Mouse (Mus musculus): ENCODE measurements at regions not wholly inside any gene's neighbourhood (a gene's known extent, or its start where the extent isn't known, plus 50 kb on each side); places are given as distances from the start of the nearest gene placed in this dataset.

- TF ChIP-seq CTCF (IDR thresholded peaks at IDR 0.05; ENCODE audit: borderline replicate concordance, insufficient read depth, low read length) (no peak), POLR2A (IDR thresholded peaks at IDR 0.05; ENCODE audit: low read depth, low read length) (no peak)
Measured at GRCm38 (mm10) chr1:113247325-113247724, 1382.6 kb upstream of the Dsel start.
